ENCODE assay signal across 1 mouse cellular context in genomic region chr4:126295937-126296336, GRCm38 (mm10).
TF ChIP-seq lines count a peak whose summit lies in the region.

No protein-coding gene starts in this region.

TF ChIP-seq in MEL, 35 proteins besides CTCF, POLR2A, EP300 and RAD21:
- TF ChIP-seq ZNF384 (IDR thresholded peaks at IDR 0.05; ENCODE audit: low read depth, low read length) (peak; percentile 71), HCFC1 (IDR thresholded peaks at IDR 0.05; ENCODE audit: low read depth, low read length) (no peak)
